Mouse (Mus musculus) lung, embryonic 14.5 days (tissue): Measurements from ENCODE around the gene Rad51d. TPM values are rescaled to one million over a fixed set of nuclear protein-coding genes. Genes with fewer than 3 reads are reported as not detected.

Experiments used
- ATAC-seq: fragments of 200-750 bp; cut with Nextera tagmentation; 2 replicates; pipeline ENCODE4 v1.8.0; 2017; ENCODE audit warnings: mild to moderate bottlenecking, moderate TSS enrichment, moderate library complexity; ENCODE audit not compliant: insufficient read depth
- DNase-seq: peaks from one replicate; pipeline ENCODE4 v3.0.0-alpha.2; 2015
- H3K27ac ChIP-seq: fragments of 300-500 bp; sonication (generic); 2 replicates; pipeline ENCODE4 v1.5.1; 2014; ENCODE audit warnings: low read depth, mild to moderate bottlenecking, moderate library complexity
- H3K27me3 ChIP-seq: fragments of 300-500 bp; sonication (generic); 2 replicates; pipeline ENCODE4 v1.6.1; 2014; ENCODE audit warnings: low read length, control low read depth; ENCODE audit not compliant: insufficient read depth
- H3K36me3 ChIP-seq: fragments of 300-500 bp; sonication (generic); 2 replicates; pipeline ENCODE4 v1.6.1; 2014; ENCODE audit warnings: control low read depth; ENCODE audit not compliant: insufficient read depth
- H3K4me1 ChIP-seq: fragments of 300-500 bp; sonication (generic); 2 replicates; pipeline ENCODE4 v1.6.1; 2014; ENCODE audit warnings: antibody characterized with exemption, control low read depth; ENCODE audit not compliant: insufficient read depth
- H3K4me2 ChIP-seq: fragments of 300-500 bp; sonication (generic); 2 replicates; pipeline ENCODE4 v1.6.1; 2014; ENCODE audit warnings: mild to moderate bottlenecking
- H3K4me3 ChIP-seq: fragments of 300-500 bp; sonication (generic); 2 replicates; pipeline ENCODE4 v1.5.1; 2014; ENCODE audit warnings: low read depth, low read length
- H3K9ac ChIP-seq: fragments of 300-500 bp; sonication (generic); 2 replicates; pipeline ENCODE4 v1.6.1; 2014
- H3K9me3 ChIP-seq: fragments of 300-500 bp; sonication (generic); 2 replicates; pipeline ENCODE4 v1.6.1; 2016; ENCODE audit warnings: low read depth, low read length, control low read depth
- CTCF ChIP-seq: IDR thresholded peaks from 2 replicates; pipeline ENCODE4 v1.5.1; 2016; ENCODE audit warnings: antibody characterized with exemption, low read depth
- WGBS: fragments of 180-500 bp; shearing (Covaris S2); extraction: QIAGEN DNeasy Blood & Tissue Kit; methylation state at CpG from one replicate; pipeline ENCODE4 v1.1.7; 2014; 5-methylcytosine and 5-hydroxymethylcytosine counted together
- polyA plus RNA-seq: library from polyadenylated mRNA; unstranded; fragments of >200 nt; fragmentation: Nextera tagmentation; extraction: Ambion mirVana; gene quantifications from 2 replicates; pipeline ENCODE4 v1.2.1, GENCODE M21; 2014

Rad51d gene
- polyA plus RNA-seq, 1 experiment from 2014 or later, result 14.5 TPM

DNA sequence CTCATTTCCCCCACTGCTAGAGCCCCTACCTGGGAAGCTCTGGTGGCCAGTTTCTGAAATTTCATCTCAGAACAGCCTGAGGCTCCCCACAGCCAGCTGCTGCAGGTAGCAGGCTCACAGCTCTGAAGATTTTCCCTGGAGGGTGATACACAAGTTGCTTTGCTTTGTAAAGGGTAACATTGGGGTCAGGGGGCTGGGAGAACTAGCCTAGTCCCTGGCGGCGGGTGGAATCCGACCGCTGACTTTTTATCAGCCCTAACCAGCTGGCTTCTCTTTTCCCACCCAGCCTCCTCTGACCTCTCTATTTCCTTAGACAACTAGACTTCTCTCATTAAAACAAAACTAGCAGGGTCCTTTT is 44.4 kb downstream of the Rad51d start:
- no peak for DNase-seq
- no peaks in the 10 kb centered on the region for H3K27me3 ChIP-seq
- H3K4me3 ChIP-seq, result no peak overlapping the region; the same call in 1 of the 2 replicates
- ATAC-seq, result no peak; the same call in 1 of the 2 replicates
- H3K4me1 ChIP-seq, result no peaks in the 10 kb centered on the region
- H3K4me2 ChIP-seq, result peak overlapping the region; percentile 49
- peak overlapping the region; percentile 58; the same call in 1 of the 2 replicates for H3K27ac ChIP-seq
- no peaks in the 10 kb centered on the region for H3K36me3 ChIP-seq
- H3K9ac ChIP-seq, result peak overlapping the region; percentile 41; the same call in 1 of the 2 replicates
- WGBS, result 16% methylated on average over 4 of the region's 4 CpGs
- no peak for TF ChIP-seq CTCF
- H3K9me3 ChIP-seq, result no peaks in the 10 kb centered on the region

DNA sequence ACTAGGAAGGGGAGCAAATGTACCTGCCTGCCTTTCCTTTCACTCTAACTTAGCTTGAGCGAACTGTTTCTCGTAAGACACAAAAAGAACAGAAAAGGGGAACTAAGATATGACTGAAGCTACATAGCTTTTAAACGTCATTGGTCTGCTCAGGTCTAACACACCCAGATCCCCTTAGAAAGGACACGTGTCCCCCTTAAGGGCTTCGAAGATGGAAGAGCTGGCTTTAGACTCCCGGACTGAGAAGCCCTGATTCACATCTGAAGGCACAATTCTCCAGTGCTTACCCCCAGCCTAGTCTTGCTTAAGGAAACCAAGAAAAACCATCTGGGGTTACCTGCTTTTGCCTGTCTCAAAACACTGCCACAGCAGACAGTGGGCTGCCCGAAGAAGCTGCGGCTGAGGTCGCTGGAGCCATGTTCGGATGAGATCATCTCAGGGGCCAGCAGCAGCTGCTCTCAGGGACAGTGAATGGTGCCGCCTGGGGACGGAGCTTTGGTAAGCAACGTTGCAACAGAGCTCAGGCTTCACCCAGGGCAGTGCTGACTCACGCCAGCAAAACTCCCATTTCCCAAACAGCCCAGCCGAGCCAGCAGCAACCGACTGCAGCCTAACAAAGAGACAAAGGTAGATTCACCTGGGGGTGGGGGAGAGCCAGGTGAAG is 44.9 kb downstream of the Rad51d start:
- ATAC-seq, result peak; percentile 83

GRCm38 (mm10) chr11:82844771-82845414 is 45.5 kb downstream of the Rad51d start:
- H3K36me3 ChIP-seq, result no peaks in the 10 kb centered on the region
- no peak for ATAC-seq
- H3K9me3 ChIP-seq, result no peaks in the 10 kb centered on the region
- no peaks in the 10 kb centered on the region for H3K4me1 ChIP-seq
- TF ChIP-seq CTCF, result no peak
- WGBS, result 63% methylated on average over 11 of the region's 11 CpGs
- no peak overlapping the region for H3K27ac ChIP-seq
- no peaks in the 10 kb centered on the region for H3K27me3 ChIP-seq
- H3K4me3 ChIP-seq, result no peak overlapping the region
- H3K4me2 ChIP-seq, result peak overlapping the region; percentile 49; the same call in 1 of the 2 replicates
- no peak for DNase-seq
- H3K9ac ChIP-seq, result peak overlapping the region; percentile 41; the same call in 1 of the 2 replicates

More for the DNA sequence above, 44.9 kb downstream of the Rad51d start:
- H3K36me3 ChIP-seq, result no peaks in the 10 kb centered on the region
- H3K27me3 ChIP-seq, result no peaks in the 10 kb centered on the region
- H3K4me1 ChIP-seq, result no peaks in the 10 kb centered on the region
- H3K27ac ChIP-seq, result peak overlapping the region; percentile 58; the same call in 1 of the 2 replicates
- H3K4me2 ChIP-seq, result peak overlapping the region; percentile 49
- no peak overlapping the region; the same call in 1 of the 2 replicates for H3K4me3 ChIP-seq
- H3K9me3 ChIP-seq, result no peaks in the 10 kb centered on the region
- DNase-seq, result peak; percentile 64
- no peak for TF ChIP-seq CTCF
- peak overlapping the region; percentile 41 for H3K9ac ChIP-seq
- WGBS, result 27% methylated on average over 16 of the region's 16 CpGs

- ATAC-seq, result no peak
- 49% methylated on average over 5 of the region's 5 CpGs for WGBS
- no peak overlapping the region for H3K4me3 ChIP-seq
Observed at GRCm38 (mm10) chr11:82838511-82838910, 51.9 kb downstream of the Rad51d start.

GRCm38 (mm10) chr11:82837848-82838247 is 52.6 kb downstream of the Rad51d start:
- Histone ChIP-seq H3K4me3 (no peak overlapping the region), H3K9me3 (no peaks in the 10 kb centered on the region), H3K36me3 (no peaks in the 10 kb centered on the region), H3K9ac (no peak overlapping the region), H3K4me2 (no peak overlapping the region), H3K4me1 (no peaks in the 10 kb centered on the region), H3K27ac (no peak overlapping the region), H3K27me3 (no peaks in the 10 kb centered on the region)
- TF ChIP-seq CTCF, result no peak
- WGBS, result 66% methylated on average over 7 of the region's 7 CpGs
- DNase-seq, result no peak
- ATAC-seq, result no peak

More at GRCm38 (mm10) chr11:82838511-82838910, 51.9 kb downstream of the Rad51d start:
- Histone ChIP-seq H3K27ac (no peak overlapping the region), H3K36me3 (no peaks in the 10 kb centered on the region), H3K27me3 (no peaks in the 10 kb centered on the region), H3K9me3 (no peaks in the 10 kb centered on the region), H3K4me1 (no peaks in the 10 kb centered on the region), H3K9ac (no peak overlapping the region), H3K4me2 (no peak overlapping the region)
- no peak for DNase-seq
- no peak for TF ChIP-seq CTCF

- no peak overlapping the region for H3K9ac ChIP-seq
- no peaks in the 10 kb centered on the region for H3K27me3 ChIP-seq
- ATAC-seq, result no peak
- DNase-seq, result no peak
- no peak overlapping the region for H3K4me3 ChIP-seq
- no peak overlapping the region for H3K4me2 ChIP-seq
- H3K27ac ChIP-seq, result no peak overlapping the region
- H3K4me1 ChIP-seq, result no peaks in the 10 kb centered on the region
- no peaks in the 10 kb centered on the region for H3K36me3 ChIP-seq
- no peak for TF ChIP-seq CTCF
- WGBS, result 64% methylated on average over 7 of the region's 7 CpGs
- no peaks in the 10 kb centered on the region for H3K9me3 ChIP-seq
Observed at GRCm38 (mm10) chr11:82837192-82837591, 53.2 kb downstream of the Rad51d start.
